Mouse (Mus musculus) stomach, embryonic 15.5 days (tissue): ENCODE results near the gene Gpam. TPM values are rescaled to one million over a fixed set of nuclear protein-coding genes. Genes with fewer than 3 reads are reported as not detected.

Experiments
- ATAC-seq: fragments of 200-750 bp; cut with Nextera tagmentation; 2 replicates; pipeline ENCODE4 v1.8.0; 2017; ENCODE audit warnings: low read depth, moderate number of reproducible peaks, moderate TSS enrichment; ENCODE audit not compliant: insufficient read depth, low FRiP score
- H3K27ac ChIP-seq: fragments of 300-500 bp; sonication (generic); 2 replicates; pipeline ENCODE4 v1.5.1; 2015; ENCODE audit warnings: mild to moderate bottlenecking, inconsistent platforms
- H3K27me3 ChIP-seq: fragments of 300-500 bp; sonication (generic); replicated peaks from 2 replicates; pipeline ENCODE4 v1.6.1; 2015; ENCODE audit warnings: inconsistent platforms
- H3K36me3 ChIP-seq: fragments of 300-500 bp; sonication (generic); 2 replicates; pipeline ENCODE4 v1.6.1; 2015; ENCODE audit warnings: inconsistent platforms
- H3K4me1 ChIP-seq: fragments of 300-500 bp; sonication (generic); 2 replicates; pipeline ENCODE4 v1.6.1; 2015; ENCODE audit warnings: inconsistent platforms
- H3K4me2 ChIP-seq: fragments of 300-500 bp; sonication (generic); 2 replicates; pipeline ENCODE4 v1.6.1; 2015; ENCODE audit warnings: mild to moderate bottlenecking, inconsistent platforms
- H3K4me3 ChIP-seq: fragments of 300-500 bp; sonication (generic); replicated peaks from 2 replicates; pipeline ENCODE4 v1.5.1; 2015; ENCODE audit warnings: inconsistent platforms
- H3K9ac ChIP-seq: fragments of 300-500 bp; sonication (generic); 2 replicates; pipeline ENCODE4 v1.6.1; 2015; ENCODE audit warnings: inconsistent platforms
- H3K9me3 ChIP-seq: fragments of 300-500 bp; sonication (generic); 2 replicates; pipeline ENCODE4 v1.6.1; 2016; ENCODE audit warnings: inconsistent platforms
- WGBS: fragments of 180-500 bp; shearing (Covaris S2); methylation state at CpG from one replicate; pipeline ENCODE4 v1.1.7; 2015; 5-methylcytosine and 5-hydroxymethylcytosine counted together
- polyA plus RNA-seq: library from polyadenylated mRNA; unstranded; fragments of >200 nt; fragmentation: Nextera tagmentation; extraction: Ambion mirVana; gene quantifications from 2 replicates; pipeline ENCODE4 v1.2.1, GENCODE M21; 2015

The Gpam gene
- polyA plus RNA-seq, 1 experiment from 2014 or later: 18.0 TPM

GRCm38 (mm10) chr19:55099184-55100160 lies 27.6 kb downstream of the Gpam start:
- no peaks in the 10 kb centered on the region for H3K36me3 ChIP-seq
- peak overlapping the region; percentile 83 for H3K4me2 ChIP-seq
- H3K27me3 ChIP-seq: no peaks in the 10 kb centered on the region
- under 1% methylated on average over 61 of the region's 69 CpGs for WGBS
- H3K27ac ChIP-seq: peak overlapping the region; percentile 89
- H3K4me1 ChIP-seq: peaks cover 14% of the 10 kb centered on the region
- no peaks in the 10 kb centered on the region for H3K9me3 ChIP-seq
- peak; percentile 81 for ATAC-seq
- H3K9ac ChIP-seq: peak overlapping the region; percentile 67
- peak overlapping the region; percentile 94 for H3K4me3 ChIP-seq

DNA sequence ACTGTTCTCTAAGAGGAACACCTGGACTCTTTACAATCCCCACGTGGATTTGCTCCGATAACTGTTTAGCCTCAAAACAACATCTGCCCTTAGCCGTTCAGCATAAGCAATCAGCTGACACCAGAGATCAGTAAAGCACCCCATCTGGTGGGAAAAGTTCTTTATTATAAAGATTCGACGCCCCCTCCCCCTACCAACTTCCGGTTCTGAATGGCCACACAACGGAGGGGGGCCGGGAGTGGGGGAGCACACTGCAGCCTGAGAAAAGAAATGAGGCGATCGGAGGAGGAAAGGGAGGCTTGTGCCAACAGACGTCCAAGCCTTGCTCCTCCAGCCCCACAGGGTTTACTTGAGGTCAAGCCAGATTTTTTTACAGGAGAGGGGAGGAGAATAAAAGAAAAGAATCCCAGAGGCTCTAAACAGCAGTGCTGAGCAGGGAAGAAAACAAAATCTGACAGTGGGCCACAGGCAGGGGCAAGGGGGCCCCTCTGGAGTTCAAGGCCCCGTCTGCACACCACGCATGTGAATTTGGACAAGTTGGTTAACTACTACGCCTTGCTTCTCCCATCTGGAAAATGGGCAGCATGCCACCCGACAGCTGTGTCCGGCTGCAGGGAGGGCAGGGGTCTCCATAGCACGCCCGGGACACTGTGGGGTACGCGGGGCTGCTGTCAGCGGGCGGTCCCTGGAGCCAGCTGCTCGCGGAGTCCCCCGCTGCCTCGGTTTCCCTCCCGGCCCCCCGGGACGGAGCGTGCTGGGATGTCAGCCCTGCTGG lies 28.4 kb downstream of the Gpam start:
- Histone ChIP-seq H3K4me3 (peak overlapping the region; percentile 94), H3K36me3 (no peaks in the 10 kb centered on the region), H3K4me2 (peak overlapping the region; percentile 83), H3K9me3 (no peaks in the 10 kb centered on the region), H3K9ac (peak overlapping the region; percentile 67), H3K27ac (peak overlapping the region; percentile 89), H3K4me1 (peaks cover 14% of the 10 kb centered on the region), H3K27me3 (no peaks in the 10 kb centered on the region)
- under 1% methylated on average over 24 of the region's 30 CpGs for WGBS
- ATAC-seq: peak; percentile 48

GRCm38 (mm10) chr19:55097396-55097967 lies 29.6 kb downstream of the Gpam start:
- Histone ChIP-seq H3K4me1 (peaks cover 11% of the 10 kb centered on the region), H3K4me3 (no peak overlapping the region), H3K9ac (no peak overlapping the region), H3K36me3 (no peaks in the 10 kb centered on the region), H3K4me2 (no peak overlapping the region), H3K9me3 (no peaks in the 10 kb centered on the region), H3K27ac (0 out of 2 replicates have a peak overlapping the region, but pooled peaks have one; percentile 89), H3K27me3 (no peaks in the 10 kb centered on the region)
- WGBS: 26% methylated on average over 9 of the region's 9 CpGs
- ATAC-seq: no peak

DNA sequence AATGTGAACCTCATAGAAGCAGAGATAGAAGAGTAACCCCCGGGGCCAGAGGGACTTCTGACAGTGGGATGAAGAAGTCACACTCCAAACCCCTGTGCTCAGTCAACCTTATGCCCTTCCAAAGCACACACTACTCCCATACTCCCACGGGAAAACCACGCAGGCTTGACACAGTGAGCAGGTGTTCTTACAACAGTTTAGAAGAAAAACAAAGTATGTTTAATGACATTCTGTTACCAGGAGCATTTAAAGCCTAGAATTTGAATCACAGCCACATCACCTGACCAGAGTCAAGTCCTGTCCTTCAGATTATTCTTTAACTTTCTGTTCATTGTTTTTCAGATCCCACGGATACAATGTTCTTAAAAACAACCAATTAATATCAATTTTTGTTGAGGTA lies 30.4 kb downstream of the Gpam start:
- H3K4me2 ChIP-seq: no peak overlapping the region
- H3K4me3 ChIP-seq: no peak overlapping the region
- 65% methylated on average over 4 of the region's 4 CpGs for WGBS
- no peaks in the 10 kb centered on the region for H3K9me3 ChIP-seq
- no peak overlapping the region for H3K27ac ChIP-seq
- ATAC-seq: no peak
- H3K27me3 ChIP-seq: no peaks in the 10 kb centered on the region
- peaks cover 15% of the 10 kb centered on the region for H3K4me1 ChIP-seq
- H3K9ac ChIP-seq: no peak overlapping the region
- H3K36me3 ChIP-seq: no peaks in the 10 kb centered on the region

DNA sequence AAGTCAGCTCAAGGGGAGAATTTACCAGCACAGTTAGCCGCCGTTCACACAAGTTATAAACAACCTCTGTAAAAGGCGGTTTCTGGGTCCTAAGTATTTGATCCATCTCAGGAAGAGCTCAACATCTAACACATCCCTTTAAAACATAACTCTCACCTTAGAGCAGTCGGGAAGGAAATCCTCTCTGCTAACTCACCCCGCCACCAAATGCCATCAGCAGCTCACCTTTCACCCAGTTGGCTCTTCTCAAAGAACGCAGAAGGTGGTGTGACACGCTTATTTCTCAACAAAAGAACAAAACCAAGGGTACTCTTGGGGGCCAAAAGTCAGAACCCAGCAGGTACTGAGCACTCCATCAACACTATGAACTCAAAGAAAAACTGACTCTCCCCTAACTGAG lies 31.5 kb downstream of the Gpam start:
- Histone ChIP-seq H3K4me3 (no peak overlapping the region), H3K9me3 (no peaks in the 10 kb centered on the region), H3K4me2 (no peak overlapping the region), H3K9ac (no peak overlapping the region), H3K4me1 (peaks cover 15% of the 10 kb centered on the region), H3K27me3 (no peaks in the 10 kb centered on the region), H3K36me3 (no peaks in the 10 kb centered on the region), H3K27ac (0 out of 2 replicates have a peak overlapping the region, but pooled peaks have one; percentile 11)
- WGBS: 63% methylated on average over 7 of the region's 7 CpGs
- no peak for ATAC-seq

GRCm38 (mm10) chr19:55091602-55092413 lies 35.2 kb downstream of the Gpam start:
- Histone ChIP-seq H3K9ac (no peak overlapping the region), H3K4me1 (peaks cover 5% of the 10 kb centered on the region; the same call in 1 of the 2 replicates), H3K4me3 (no peak overlapping the region), H3K9me3 (no peaks in the 10 kb centered on the region), H3K36me3 (peaks cover 12% of the 10 kb centered on the region; the same call in 1 of the 2 replicates), H3K27me3 (no peaks in the 10 kb centered on the region), H3K4me2 (no peak overlapping the region), H3K27ac (no peak overlapping the region)
- WGBS: 65% methylated on average over 17 of the region's 17 CpGs
- peak; percentile 37; the same call in 1 of the 2 replicates for ATAC-seq

GRCm38 (mm10) chr19:55090885-55091284 lies 36.2 kb downstream of the Gpam start:
- Histone ChIP-seq H3K36me3 (peaks cover 21% of the 10 kb centered on the region), H3K4me3 (no peak overlapping the region), H3K27ac (no peak overlapping the region), H3K4me1 (peaks cover 5% of the 10 kb centered on the region; the same call in 1 of the 2 replicates), H3K9ac (no peak overlapping the region), H3K9me3 (no peaks in the 10 kb centered on the region), H3K4me2 (no peak overlapping the region), H3K27me3 (no peaks in the 10 kb centered on the region)
- ATAC-seq: peak; percentile 56; the same call in 1 of the 2 replicates
- WGBS: 76% methylated on average over 12 of the region's 12 CpGs

GRCm38 (mm10) chr19:55090142-55090541 lies 36.9 kb downstream of the Gpam start:
- H3K4me3 ChIP-seq: no peak overlapping the region
- H3K27ac ChIP-seq: no peak overlapping the region
- H3K9ac ChIP-seq: no peak overlapping the region
- peaks cover 5% of the 10 kb centered on the region; the same call in 1 of the 2 replicates for H3K4me1 ChIP-seq
- H3K4me2 ChIP-seq: no peak overlapping the region
- H3K9me3 ChIP-seq: no peaks in the 10 kb centered on the region
- WGBS: 65% methylated on average over 7 of the region's 7 CpGs
- no peak for ATAC-seq
- no peaks in the 10 kb centered on the region for H3K27me3 ChIP-seq
- H3K36me3 ChIP-seq: peaks cover 28% of the 10 kb centered on the region

DNA sequence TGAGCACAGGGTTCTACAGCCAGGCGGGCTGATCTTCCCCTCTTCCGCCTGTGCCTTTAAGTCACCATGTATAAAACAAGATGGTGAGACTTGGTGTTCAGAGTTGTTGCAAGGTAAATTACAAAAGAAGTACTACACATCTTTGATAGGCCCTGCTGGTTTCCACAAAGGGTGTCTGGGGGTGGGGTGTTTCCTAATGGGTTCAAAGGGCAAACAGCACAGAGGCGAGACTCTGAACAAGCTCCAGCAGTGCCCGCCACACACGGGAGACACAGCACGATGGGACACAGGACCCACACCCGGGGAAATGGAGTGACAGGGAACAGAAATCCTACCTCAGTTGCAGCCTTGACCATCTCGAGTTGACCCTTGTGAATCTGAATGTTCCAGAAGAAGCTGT lies 39.3 kb downstream of the Gpam start:
- H3K4me2 ChIP-seq: no peak overlapping the region
- no peak overlapping the region for H3K4me3 ChIP-seq
- no peaks in the 10 kb centered on the region for H3K27me3 ChIP-seq
- no peak overlapping the region for H3K27ac ChIP-seq
- 84% methylated on average over 8 of the region's 8 CpGs for WGBS
- peaks cover 36% of the 10 kb centered on the region for H3K36me3 ChIP-seq
- H3K4me1 ChIP-seq: peaks cover 5% of the 10 kb centered on the region; the same call in 1 of the 2 replicates
- H3K9me3 ChIP-seq: no peaks in the 10 kb centered on the region
- no peak overlapping the region for H3K9ac ChIP-seq
- ATAC-seq: no peak

DNA sequence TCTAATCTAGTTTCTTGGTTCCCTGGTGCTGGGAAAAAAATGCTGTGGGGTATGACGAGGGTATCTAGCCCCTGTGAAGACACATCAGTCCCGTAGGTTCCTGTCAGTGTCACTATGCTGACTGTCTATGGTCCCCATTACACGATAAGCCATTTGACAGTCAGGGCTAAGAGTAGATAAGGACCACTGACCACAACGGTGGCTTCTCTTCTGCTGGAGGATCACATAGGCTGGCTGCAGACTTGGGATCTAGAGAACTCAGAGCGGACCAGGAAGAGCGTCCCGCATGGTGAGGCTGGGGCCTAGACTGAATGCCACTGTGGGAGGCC lies 41.2 kb downstream of the Gpam start:
- H3K4me1 ChIP-seq: no peaks in the 10 kb centered on the region
- ATAC-seq: no peak
- no peak overlapping the region for H3K9ac ChIP-seq
- WGBS: 87% methylated on average over 7 of the region's 7 CpGs
- H3K27ac ChIP-seq: no peak overlapping the region
- no peak overlapping the region for H3K4me2 ChIP-seq
- no peaks in the 10 kb centered on the region for H3K27me3 ChIP-seq
- H3K36me3 ChIP-seq: peaks cover 45% of the 10 kb centered on the region
- no peaks in the 10 kb centered on the region for H3K9me3 ChIP-seq
- H3K4me3 ChIP-seq: no peak overlapping the region
